Mouse (Mus musculus) left cerebral cortex, postnatal 4 days (tissue): ENCODE data around the gene Gm37240. TPM values are rescaled to one million over a fixed set of nuclear protein-coding genes. Genes with fewer than 3 reads are reported as not detected.
"Not testable (repeated sequence)": the region's sequence is repeated elsewhere in the genome, so short reads cannot be mapped to it uniquely, and the experiment has no call there.

Source experiments
- DNase-seq: peaks from one replicate; pipeline ENCODE4 v3.0.0-alpha.2; 2022
- intact Hi-C: fragments of 180-260 bp; cut with DNase I; formaldehyde crosslinking; loops from one replicate; pipeline ENCODE4 v1.15.1; 2025
- total RNA-seq, 2 experiments: library from RNA; stranded (reverse); gene quantifications; 2 replicates each; pipeline ENCODE4 v1.2.3; 2021

The Gm37240 gene
- 1 to 10 TPM; 3.3 to 3.6 TPM for total RNA-seq

DNA sequence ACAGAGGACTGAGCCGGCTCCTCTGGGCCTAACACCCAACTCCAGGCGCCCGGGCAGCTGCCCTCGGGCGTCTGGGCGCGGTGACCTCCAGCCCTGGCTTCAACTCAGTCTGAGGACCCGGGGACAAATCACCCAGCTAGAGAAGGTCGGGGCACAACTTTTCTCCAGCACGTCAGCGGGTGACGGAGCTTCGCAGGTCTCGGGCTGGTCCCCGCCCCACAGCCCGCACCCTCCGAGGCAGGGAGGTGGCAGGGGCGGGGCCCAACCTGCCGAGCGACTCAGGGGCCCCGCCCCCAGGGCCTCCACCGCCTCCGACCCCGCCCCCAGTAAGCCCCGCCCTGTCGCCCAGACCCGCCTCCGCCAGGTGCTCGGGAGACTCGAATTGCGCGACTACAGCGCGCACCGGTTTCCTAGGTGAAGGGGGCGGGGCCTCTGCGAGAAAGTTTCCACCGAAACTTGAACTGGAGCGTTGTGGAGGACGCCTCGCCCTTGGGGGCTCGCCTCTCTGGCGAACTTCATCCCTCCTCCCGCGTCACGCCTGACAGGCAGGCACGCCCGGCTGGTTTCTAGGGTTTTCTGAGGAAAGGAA lies at the start of gene Gm37240, which contains the start of gene Glt28d2:
Gene Gm37240, minus strand, starts transcription at position 280 of the 589 bp plus-strand sequence.
Gene Glt28d2, minus strand, starts transcription at position 278 of the 589 bp plus-strand sequence.
- DNase-seq = peak; percentile 40
- intact Hi-C loops = no loop called here

DNA sequence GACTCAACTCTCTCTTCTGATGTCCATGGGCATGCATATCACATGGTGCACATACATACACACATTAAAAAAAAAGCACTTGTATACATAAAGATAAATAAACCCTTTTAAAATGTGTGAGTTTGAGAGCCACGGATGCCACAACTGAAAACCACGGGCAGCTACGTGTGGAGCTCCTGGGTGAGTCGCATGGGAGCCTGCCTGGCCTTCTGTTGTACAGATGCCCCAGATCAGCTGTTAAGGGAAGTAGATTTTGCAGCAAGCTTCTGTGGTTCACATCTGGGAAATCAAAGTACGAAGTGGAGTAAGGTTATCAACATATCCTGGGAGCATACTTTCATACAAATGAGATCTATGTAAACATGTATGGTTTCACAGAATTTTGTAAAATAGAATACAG lies 46.3 kb upstream of the Gm37240 start:
- intact Hi-C loops = no loop called here
- no peak for DNase-seq

DNA sequence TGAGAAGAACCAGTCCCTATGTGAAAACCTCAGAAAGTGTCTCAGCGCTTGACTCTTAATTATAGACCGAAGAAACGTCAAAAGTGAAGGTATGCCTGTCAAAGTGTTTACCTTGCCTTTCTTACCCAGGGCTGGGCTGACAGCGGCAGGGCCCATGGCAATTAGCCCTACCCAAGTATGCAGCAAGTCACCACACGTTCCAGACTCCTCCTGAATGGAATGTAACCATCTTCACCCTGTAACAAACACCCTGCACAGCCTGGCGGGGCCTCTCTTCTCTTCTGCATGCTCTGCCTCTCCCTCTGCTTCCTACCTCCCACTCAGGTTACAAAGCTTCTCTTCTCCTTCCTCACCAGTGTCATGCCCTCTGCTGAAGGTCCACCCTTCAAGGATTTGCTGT lies 44.5 kb upstream of the Gm37240 start:
- no peak for DNase-seq
- intact Hi-C loops = no loop called here

DNA sequence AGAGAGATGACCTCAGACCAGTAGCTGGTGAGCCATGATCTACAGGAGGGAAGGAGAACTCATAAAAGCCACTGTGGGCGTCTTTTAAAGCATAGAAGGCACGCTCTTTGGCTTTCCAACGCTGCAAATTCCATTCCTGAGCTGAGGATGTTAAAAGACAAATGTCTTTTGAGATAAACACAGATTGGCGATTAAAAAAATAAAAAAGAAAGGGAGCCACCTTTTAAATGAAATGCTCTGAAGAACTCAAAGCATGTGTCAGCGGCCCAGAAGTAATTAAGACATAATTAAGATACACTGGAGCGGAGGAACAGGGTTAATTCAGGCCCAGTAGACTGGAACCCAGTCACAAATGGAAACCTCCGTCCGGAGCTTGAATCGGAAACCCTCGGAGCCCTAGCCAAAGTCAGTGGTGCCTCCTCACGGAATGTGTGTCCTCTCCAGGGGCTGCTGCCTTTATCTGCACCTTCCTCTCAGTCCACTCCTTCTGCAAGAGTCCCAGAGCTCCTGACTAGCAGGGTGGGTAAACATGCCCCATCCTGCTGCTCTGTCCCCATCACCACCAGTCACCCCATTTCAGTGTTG lies 43.4 kb upstream of the Gm37240 start:
- intact Hi-C loops = no loop called here
- no peak for DNase-seq

DNA sequence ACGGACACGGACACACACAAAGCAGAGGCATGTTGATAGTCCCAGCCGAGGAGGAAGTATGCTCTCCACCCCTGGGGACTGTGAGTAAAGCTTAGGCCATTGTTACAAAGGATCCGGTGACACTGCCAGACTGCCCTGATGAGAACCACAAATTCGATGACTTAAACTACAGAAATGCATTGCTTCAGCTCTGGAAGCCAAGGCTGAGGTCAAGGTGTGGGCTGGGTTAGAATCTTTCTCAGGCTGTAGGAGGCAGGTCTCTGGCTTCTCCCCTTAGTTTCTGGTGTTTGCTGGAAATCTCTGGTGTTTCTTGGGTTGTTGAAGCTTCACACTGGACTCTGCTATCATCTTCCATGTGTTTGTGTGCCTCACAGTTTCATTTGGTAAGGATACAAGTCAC lies 42.4 kb upstream of the Gm37240 start:
- DNase-seq = no peak
- intact Hi-C loops = loop anchor here (10.0 kb wide), 1 partner anchor 195 kb away; no protein-coding TSS in a partner anchor

DNA sequence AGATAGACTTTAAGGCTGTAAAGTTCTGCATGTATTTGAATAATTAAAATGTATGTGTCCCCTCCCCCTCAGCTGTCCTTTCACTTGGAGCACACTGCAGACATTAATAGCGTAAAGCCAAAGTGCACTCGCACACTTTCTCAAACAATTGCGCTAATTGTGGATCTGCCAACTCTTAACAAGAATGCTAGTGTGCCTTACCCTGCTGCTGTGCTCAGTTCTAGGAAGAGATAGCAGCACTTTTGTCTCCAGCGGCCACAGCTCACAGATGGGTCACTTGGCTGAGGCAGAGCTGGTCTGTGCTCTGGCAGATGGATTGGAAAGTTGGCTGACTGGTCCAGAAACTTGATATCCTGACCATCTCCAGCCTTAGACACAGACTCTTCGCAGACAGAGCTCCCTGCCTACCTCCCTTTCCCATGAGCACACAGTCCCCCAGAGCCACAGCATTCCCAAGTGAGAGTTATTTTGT lies 40.9 kb upstream of the Gm37240 start:
- intact Hi-C loops = loop anchor here (10.0 kb wide), 1 partner anchor 197 kb away; no protein-coding TSS in a partner anchor
- peak; percentile 24 for DNase-seq

DNA sequence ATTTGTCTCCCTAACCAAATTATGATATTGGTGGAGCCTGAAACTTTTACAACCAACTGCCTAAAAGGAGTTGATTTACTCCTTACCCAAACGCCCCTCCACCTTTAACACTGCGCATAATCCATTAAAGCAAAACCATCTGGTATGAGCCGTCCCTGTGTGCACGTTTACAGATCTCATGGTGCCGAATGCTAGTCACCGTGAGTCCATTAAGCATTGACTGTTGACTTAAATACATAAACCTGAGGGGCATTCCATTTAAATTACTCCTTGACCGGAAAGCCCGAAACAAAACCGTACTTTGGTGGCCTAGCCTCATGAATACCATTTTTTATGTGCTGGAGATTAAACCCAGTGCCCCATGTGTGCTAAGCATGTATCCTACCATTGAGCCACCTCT lies 40.0 kb upstream of the Gm37240 start:
- no peak for DNase-seq
- intact Hi-C loops = loop anchor here (10.0 kb wide), 1 partner anchor 198 kb away; no protein-coding TSS in a partner anchor

DNA sequence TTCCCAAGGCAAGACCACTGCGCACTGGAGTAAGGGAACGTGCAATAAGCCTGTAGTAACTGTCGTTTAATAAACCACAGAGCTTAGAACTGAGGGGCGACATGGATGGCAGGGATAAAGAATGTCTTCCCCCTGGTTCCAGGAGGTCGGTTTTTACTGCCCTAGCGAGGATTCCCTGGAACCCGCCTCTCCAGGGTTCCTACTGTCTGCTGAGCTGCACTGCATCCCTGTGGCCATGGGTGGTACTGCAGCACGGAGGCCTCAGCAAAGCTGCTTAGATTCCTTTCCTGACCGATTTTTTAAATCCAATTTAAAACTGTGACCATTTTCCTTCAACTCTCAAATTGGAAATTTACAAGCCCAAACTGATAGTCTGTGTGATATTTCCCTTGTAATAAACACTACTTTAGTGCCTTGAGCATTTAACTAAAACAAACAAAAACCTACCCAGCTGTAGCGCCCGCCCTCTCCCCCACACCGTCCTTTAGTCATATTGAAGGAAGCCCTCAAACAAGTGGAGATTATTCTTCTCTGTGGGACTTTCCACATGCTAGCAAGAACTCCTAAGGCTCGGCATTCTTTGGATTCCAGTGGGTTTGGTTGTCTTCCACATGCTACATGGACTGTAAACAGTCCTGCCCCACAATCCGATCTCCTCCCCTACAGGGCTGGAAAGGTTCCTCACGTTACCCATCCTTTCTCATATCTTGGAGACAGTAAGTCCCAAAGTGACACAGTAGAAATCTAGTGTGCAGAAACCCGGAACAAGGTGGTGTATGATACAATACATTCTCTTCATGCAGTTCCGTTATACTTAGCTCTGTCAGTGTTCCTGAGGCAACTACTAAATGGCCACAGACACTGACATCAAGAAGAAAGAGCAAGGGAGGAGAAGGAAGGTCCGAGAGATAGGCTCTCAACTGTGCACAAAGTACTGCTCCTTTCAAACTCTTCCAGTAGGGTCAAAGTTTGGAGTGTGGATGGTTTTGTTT lies 36.9 kb upstream of the Gm37240 start:
- intact Hi-C loops = loop anchor here (5.0 to 10.0 kb wide), 2 partner anchors 201 to 997 kb away; no protein-coding TSS in a partner anchor

DNA sequence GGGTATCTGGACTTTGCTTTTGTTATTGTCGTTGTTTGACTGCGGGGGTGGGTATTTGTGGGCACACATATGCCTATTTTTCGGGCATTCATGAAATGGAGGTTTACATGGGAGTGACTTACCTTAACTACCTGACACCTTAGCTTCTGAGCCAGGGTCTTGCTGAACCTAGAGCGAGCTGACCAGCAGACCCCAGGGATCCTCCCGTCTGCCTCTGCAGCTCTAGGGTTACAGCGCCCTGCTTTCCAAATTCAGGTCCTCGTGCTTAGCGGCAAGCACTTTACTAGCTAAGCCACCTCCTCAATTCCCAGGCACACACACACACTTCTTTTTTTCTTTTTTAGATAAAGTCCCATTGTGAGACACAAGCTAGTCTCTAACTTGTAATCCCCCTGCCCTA lies 36.0 kb upstream of the Gm37240 start:
- DNase-seq = no peak
- intact Hi-C loops = loop anchor here (5.0 to 10.0 kb wide), 2 partner anchors 201 to 996 kb away; no protein-coding TSS in a partner anchor

More for the DNA sequence above, 36.9 kb upstream of the Gm37240 start:
- DNase-seq = peak; percentile 81

DNA sequence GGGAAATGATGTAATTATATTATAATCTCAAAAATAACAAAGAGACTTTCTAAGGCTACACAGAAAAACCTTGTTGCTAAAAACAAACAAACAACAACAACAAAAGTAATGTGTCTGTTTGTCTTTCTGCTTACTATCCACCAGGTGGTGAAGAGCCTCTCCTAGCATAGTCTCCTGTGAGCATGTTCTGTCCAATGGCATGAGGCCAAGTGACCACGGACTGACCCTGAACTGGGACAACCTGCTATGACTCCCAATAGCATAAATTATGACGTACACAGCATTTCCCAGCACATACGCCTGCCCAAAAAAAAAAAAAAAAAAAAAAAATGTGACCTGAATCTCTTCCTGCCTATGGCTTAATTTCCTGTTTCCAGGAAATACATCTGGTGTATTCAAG lies 35.0 kb upstream of the Gm37240 start:
- intact Hi-C loops = loop anchor here (5.0 to 10.0 kb wide), 2 partner anchors 202 to 995 kb away; no protein-coding TSS in a partner anchor
- peak; percentile 21 for DNase-seq

DNA sequence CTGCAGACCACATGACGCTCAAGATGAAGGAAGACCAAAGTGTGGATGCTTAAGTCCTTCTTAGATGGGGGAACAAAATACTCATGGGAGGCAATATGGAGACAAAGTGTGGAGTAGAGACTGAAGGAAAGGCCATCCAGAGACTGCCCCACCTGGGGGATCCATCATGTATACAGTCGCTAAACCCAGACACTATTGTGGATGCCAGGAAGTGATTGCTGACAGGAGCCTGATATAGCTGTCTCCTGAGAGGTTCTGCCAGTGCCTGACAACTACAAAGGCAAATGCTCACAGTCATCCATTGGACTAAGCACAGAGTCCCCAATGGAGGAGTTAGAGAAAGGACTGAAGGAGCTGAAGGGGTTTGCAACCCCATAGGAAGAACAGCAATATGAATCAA lies 33.4 kb upstream of the Gm37240 start:
- intact Hi-C loops = loop anchor here (5.0 to 10.0 kb wide), 2 partner anchors 204 to 993 kb away; no protein-coding TSS in a partner anchor
- not testable (repeated sequence) for DNase-seq

DNA sequence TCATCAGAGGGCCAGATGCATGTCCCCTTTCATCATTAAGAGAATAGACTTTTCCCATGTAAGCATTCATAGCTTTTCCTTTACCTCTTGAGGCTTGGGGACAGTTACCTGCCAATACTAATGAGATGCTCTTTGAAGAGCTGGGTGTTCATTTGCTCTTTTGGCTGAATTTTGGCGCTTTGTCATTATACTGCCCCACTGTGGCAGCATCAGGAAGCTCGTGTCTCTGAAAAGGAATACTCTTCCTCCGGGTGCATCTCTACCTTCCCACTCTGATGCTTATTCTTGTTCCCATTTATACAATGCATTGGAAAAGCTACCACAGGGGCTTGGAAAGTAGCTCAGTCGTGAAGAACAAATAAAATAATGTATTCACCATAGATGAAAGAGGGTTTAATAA lies 30.3 kb upstream of the Gm37240 start:
- intact Hi-C loops = loop anchor here (5.0 to 10.0 kb wide), 2 partner anchors 210 to 343 kb away; partner anchors contain the start of gene Gatb
- DNase-seq = peak; percentile 37

DNA sequence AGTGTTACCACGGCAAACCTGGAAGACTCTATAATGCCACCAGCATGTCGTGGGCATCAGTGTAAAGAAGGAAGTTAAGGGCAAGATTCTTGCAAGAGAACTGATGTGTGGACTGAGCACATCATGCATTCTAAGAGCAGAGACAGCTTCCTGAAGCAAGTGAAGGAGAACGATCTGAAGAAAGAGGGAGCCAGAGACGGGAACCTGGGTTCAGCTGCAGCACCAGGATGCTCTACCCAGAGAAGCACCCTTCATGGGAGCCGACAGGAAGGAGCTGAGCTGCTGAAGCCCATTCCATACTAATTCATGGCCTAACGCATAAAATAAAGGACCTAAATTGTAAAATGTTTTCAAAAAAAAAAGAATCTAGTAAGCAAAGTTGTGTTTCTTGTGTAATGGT lies 27.5 kb upstream of the Gm37240 start:
- intact Hi-C loops = loop anchor here (5.0 to 10.0 kb wide), 2 partner anchors 208 to 340 kb away; partner anchors contain the start of gene Gatb
- DNase-seq = no peak

DNA sequence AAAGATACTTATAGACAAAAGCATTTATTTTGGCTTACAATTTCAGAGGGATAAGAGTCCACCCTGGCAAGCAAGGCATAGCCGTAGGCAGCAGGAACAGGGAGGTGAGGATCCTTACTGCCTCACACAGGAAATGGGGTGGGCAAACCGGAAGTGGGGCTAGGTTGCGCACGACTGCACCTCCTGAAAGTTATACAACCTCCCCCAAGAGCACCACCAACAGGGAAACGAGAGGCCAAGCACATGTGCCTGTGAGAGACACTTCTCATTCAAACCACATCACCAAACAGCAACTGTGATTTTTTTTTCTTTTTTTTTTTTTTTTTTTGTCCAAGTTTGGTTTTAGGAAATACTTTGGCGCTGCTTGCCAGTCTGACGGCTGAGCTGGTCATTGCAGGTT lies 19.8 kb upstream of the Gm37240 start:
- DNase-seq = no peak
- intact Hi-C loops = no loop called here

DNA sequence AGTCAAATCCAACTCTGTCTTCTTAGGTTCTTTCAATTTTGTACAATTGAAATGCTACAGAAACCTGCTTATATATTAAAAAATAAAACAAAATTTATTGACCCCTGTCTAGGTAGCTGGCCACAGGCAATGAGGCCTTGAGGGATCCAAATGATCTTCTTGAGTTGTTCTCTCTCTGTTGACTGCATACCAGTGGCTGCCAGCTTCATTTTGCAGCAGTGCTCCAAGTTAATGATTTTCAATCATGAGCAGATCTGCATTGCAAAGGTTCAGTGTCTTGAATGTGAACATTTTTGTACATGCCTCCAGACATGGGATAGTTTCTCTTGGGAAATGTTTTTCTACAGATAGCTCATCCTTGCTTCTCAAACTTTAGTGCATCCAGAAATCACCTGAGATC lies 17.1 kb upstream of the Gm37240 start:
- intact Hi-C loops = no loop called here
- DNase-seq = no peak

DNA sequence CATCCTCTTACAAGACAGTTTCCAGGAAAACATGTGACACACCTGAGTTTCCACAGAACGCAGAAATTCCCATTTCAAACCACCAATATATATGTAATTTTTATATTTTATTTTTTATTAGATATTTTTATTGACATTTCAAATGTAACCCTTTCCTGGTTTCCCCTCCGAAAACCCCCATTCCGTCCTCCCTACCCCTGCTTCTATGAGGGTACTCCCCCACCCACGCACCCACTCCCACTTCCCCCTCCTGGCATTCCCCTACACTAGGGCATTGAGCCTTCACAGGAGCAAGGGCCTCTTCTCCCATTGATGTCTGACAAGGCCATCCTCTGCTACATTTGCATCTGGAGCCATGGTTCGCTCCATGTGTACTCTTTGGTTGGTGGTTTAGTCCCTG lies 7.7 kb upstream of the Gm37240 start:
- intact Hi-C loops = no loop called here
- no peak for DNase-seq

DNA sequence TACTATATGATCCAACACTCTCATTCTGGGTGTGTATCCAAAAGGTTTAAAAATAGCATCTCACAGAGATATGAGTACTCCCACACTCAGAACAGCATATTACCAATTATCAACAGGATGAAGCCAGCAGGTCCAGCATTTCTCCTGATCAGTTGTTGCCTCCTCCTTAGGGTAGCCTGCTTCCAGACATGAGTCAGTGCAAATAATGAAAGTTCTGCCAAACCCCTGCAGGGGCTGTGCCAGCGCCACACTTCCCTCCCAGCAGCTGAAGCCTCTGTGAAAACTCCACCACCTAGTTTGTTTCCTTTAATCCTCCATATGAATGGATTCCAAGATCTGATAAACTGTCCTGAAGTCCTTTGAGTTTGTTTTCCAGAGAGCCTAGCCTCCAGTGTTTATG lies 4.3 kb upstream of the Gm37240 start:
- intact Hi-C loops = no loop called here
- DNase-seq = no peak

DNA sequence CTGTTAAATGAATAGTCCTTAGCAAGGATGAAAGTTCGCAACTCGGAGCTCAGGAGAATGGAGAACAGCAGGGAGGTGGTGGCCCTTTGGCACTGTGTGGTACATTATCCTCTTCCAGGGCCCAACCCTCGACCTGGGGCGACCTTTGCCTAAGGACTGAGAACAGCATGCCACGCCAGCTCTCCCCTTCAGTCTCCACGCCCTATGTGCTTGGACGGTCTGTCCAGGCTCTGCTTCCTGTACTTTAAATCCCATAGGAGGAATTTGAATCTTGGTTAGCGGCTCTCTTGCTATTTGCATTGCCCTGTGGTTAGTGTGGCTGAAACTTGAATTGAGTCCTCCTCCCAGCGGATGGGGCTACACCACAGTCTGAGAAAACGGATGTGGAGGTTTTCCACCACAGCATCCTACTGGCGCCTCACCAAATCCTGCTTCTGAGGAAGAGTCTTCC lies 928 bp upstream of the Gm37240 start:
- intact Hi-C loops = no loop called here
- peak; percentile 21 for DNase-seq

DNA sequence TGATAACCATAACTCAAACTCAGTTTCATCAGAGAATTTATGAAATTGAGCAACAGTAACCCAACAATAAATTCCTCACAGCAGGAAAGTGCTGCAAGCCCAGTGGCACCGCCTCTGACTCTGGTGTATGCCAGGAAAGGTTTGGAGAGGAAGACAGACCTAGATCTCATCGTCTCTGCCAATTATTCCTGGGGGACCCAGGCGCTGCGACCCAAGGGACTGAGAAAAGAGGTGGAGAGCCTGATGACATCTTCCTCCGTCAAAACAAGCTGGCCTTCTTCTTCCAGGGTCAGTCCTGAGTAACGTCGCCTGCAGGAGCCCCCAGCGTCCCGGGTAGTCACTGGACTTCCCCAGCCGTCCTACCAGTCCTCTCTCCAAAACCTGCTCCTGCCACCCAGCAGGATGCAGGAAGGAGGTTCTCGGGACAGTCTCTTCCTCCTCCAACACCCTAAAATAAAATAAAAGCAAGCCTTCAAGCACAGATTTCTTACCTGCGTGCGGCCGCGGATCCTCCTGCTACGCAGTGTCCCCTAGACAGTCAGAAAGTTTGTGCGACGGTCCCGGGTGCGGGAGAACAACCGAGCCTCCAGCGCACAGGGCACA lies 581 bp downstream of the Gm37240 start:
- intact Hi-C loops = no loop called here
- no peak for DNase-seq

DNA sequence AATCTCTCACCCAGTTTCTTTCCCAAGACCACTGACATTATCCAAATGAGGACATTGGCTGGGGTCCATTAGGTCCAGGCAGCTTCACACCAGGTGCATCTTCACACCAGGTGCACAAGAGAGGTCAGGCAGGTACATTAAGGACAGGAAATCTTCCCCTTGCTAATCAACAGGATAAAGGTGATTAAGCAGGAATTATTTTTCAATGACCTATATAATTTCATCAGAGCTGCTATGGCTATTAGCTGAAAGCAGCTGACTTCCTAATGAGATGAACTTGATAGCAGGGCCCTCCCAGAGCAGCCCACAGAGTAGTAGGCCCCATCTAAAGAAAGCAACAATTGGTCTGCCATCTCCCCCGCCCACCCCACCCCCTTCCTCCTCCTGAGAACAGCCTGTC lies 1.4 kb downstream of the Gm37240 start:
- no peak for DNase-seq
- intact Hi-C loops = no loop called here
